Mouse (Mus musculus): ENCODE measurements around the gene Exoc3l.
"Not testable (repeated sequence)": the region's sequence is repeated elsewhere in the genome, so short reads cannot be mapped to it uniquely, and the experiment has no call there.

The Exoc3l gene

GRCm38 (mm10) chr8:105291802-105292201, 4.1 kb downstream of the Exoc3l start:
- DNase-seq (ENCODE audit: low read depth, low spot score) = not testable (repeated sequence)

- DNase-seq (ENCODE audit: low read depth, low spot score) = not testable (repeated sequence)
Measured at GRCm38 (mm10) chr8:105291364-105291763, 4.5 kb downstream of the Exoc3l start.

- peak; percentile 54 for DNase-seq (ENCODE audit: low read depth, low spot score)
Measured at GRCm38 (mm10) chr8:105290554-105291314, 5.2 kb downstream of the Exoc3l start.

GRCm38 (mm10) chr8:105289805-105290460, 6.0 kb downstream of the Exoc3l start, which contains the start of gene 4931428F04Rik:
4931428F04Rik (minus strand) TSS chr8:105289864.
- no peak for DNase-seq (ENCODE audit: low read depth, low spot score)

GRCm38 (mm10) chr8:105288958-105289732, 6.8 kb downstream of the Exoc3l start:
- peak; percentile 90 for DNase-seq (ENCODE audit: low read depth, low spot score)

GRCm38 (mm10) chr8:105288231-105288630, 7.7 kb downstream of the Exoc3l start:
- DNase-seq (ENCODE audit: low read depth, low spot score) = no peak

- no peak for DNase-seq (ENCODE audit: low read depth, low spot score)
Measured at GRCm38 (mm10) chr8:105286907-105287306, 9.0 kb downstream of the Exoc3l start.

GRCm38 (mm10) chr8:105285514-105285913, 10.4 kb downstream of the Exoc3l start:
- no peak for DNase-seq (ENCODE audit: low read depth, low spot score)

GRCm38 (mm10) chr8:105283074-105283473, 12.8 kb downstream of the Exoc3l start:
- no peak for DNase-seq (ENCODE audit: low read depth, low spot score)

- no peak for DNase-seq (ENCODE audit: low read depth, low spot score)
Measured at GRCm38 (mm10) chr8:105282239-105282638, 13.7 kb downstream of the Exoc3l start.

GRCm38 (mm10) chr8:105281821-105282220, 14.1 kb downstream of the Exoc3l start:
- no peak for DNase-seq (ENCODE audit: low read depth, low spot score)

GRCm38 (mm10) chr8:105280567-105280966, 15.3 kb downstream of the Exoc3l start:
- no peak for DNase-seq (ENCODE audit: low read depth, low spot score)

- DNase-seq (ENCODE audit: low read depth, low spot score) = no peak
Measured at GRCm38 (mm10) chr8:105278911-105279334, 17.0 kb downstream of the Exoc3l start.

GRCm38 (mm10) chr8:105276292-105277120, 19.4 kb downstream of the Exoc3l start:
- no peak for DNase-seq (ENCODE audit: low read depth, low spot score)

- no peak for DNase-seq (ENCODE audit: low read depth, low spot score)
Measured at GRCm38 (mm10) chr8:105275840-105276239, 20.1 kb downstream of the Exoc3l start, which contains the start of gene Nol3. Nol3 (plus strand) TSS chr8:105276140.

GRCm38 (mm10) chr8:105275387-105275786, 20.5 kb downstream of the Exoc3l start:
- DNase-seq (ENCODE audit: low read depth, low spot score) = no peak

GRCm38 (mm10) chr8:105270916-105271186, 25.1 kb downstream of the Exoc3l start:
- no peak for DNase-seq (ENCODE audit: low read depth, low spot score)

GRCm38 (mm10) chr8:105270101-105270915, 25.6 kb downstream of the Exoc3l start:
- no peak for DNase-seq (ENCODE audit: low read depth, low spot score)

- no peak for DNase-seq (ENCODE audit: low read depth, low spot score)
Measured at GRCm38 (mm10) chr8:105269461-105269947, 26.4 kb downstream of the Exoc3l start, which contains the start of gene Hsf4. Hsf4 (plus strand) TSS chr8:105269801.

- no peak for DNase-seq (ENCODE audit: low read depth, low spot score)
Measured at GRCm38 (mm10) chr8:105269075-105269458, 26.8 kb downstream of the Exoc3l start.
